ENCODE assay signal across 9 mouse cellular contexts in genomic region chr12:33958241-33959194, GRCm38 (mm10). TPM values are rescaled to one million over a fixed set of nuclear protein-coding genes. Genes with fewer than 3 reads are reported as not detected.
A peak's percentile ranks its signal among the peaks of the same experiment; 100 is the strongest.
DNase-seq lines count a peak whose midpoint lies in the region; ATAC-seq and TF ChIP-seq lines count a peak whose summit lies in the region.
"Had no signal": no experiment of that assay in that cellular context is flagged by ENCODE, and none has a peak within 500 bp of the region (broad histone marks: within the 10 kb centered on the region; RNA-seq: fewer than 3 reads in every experiment).

No protein-coding gene starts in this region.

- no peak for TF ChIP-seq CTCF in E14TG2a.4 (conservative IDR thresholded peaks at IDR 0.05; ENCODE audit: low read length)

- H3K4me3 ChIP-seq in E14TG2a.4 (replicated peaks; ENCODE audit: low read length) = peak overlapping the region; percentile 79
- H3K4me3 ChIP-seq in liver, embryonic 13.5 days (replicated peaks) = peak overlapping the region; percentile 52

- intact Hi-C loops in heart, postnatal 25 days (cut with DNase I) = no loop called here
- intact Hi-C loops in heart, postnatal 10 days (cut with DNase I) = loop anchor here (5.0 to 10.0 kb wide), 2 partner anchors 354 to 699 kb away; no protein-coding TSS in a partner anchor

- no peak overlapping the region for H3K27ac ChIP-seq in liver, embryonic 13.5 days

- H3K9me3 ChIP-seq in E14TG2a.4 (ENCODE audit: low read length) = no peaks in the 10 kb centered on the region
- H3K9me3 ChIP-seq in liver, embryonic 13.5 days (replicated peaks) = no peaks in the 10 kb centered on the region

- H3K36me3 ChIP-seq in E14TG2a.4 (ENCODE audit: insufficient read depth, low read length) = no peaks in the 10 kb centered on the region
- no peaks in the 10 kb centered on the region for H3K36me3 ChIP-seq in liver, embryonic 13.5 days

- WGBS in liver, embryonic 13.5 days (ENCODE audit: insufficient replicate concordance) = under 1% methylated on average over 56 of the region's 56 CpGs

- no peak for ATAC-seq in liver, embryonic 13.5 days (ENCODE audit: low read depth)

- peaks cover 73% of the 10 kb centered on the region for H3K27me3 ChIP-seq in E14TG2a.4 (ENCODE audit: insufficient read depth, low read length)
- peaks cover 92% of the 10 kb centered on the region for H3K27me3 ChIP-seq in liver, embryonic 13.5 days

- H3K4me1 ChIP-seq in E14TG2a.4 (replicated peaks; ENCODE audit: low read depth, low read length) = peaks cover 38% of the 10 kb centered on the region
- H3K4me1 ChIP-seq in liver, embryonic 13.5 days (replicated peaks) = peaks cover 11% of the 10 kb centered on the region; the same call in 1 of the 2 replicates

- H3K4me2 ChIP-seq in liver, embryonic 13.5 days = peak overlapping the region; percentile 60

- peak overlapping the region; percentile 33; the same call in 1 of the 2 replicates for H3K9ac ChIP-seq in liver, embryonic 13.5 days

- DNase-seq in heart, adult 18-20 months = peak; percentile 38 to 50
- DNase-seq in heart, postnatal 25 days (ENCODE audit: low spot score) = no peak
- peak; percentile 60 for DNase-seq in embryo, embryonic 10.5 days (ENCODE audit: low spot score)
- peak; percentile 29 to 38 for DNase-seq in heart, postnatal 10 days
- no peak for DNase-seq in liver, embryonic 13.5 days
- DNase-seq in testis, postnatal 10 days (ENCODE audit: low spot score) = peak; percentile 56
- no peak for DNase-seq in cerebellum, postnatal 4 days (ENCODE audit: low spot score in 2 of 2)

RNA-seq across cellular contexts. Expression of gene Twist1, which starts 1.0 kb away (rescaled TPM):
- total RNA-seq in heart, adult 18-20 months (2021) = 1 to 10 TPM; 1.3 to 2.3 TPM
- total RNA-seq in heart, postnatal 25 days (2021) = 1 to 10 TPM; 1.9 to 2.0 TPM
- 1 to 10 TPM; 3.6 to 4.5 TPM for total RNA-seq in heart, postnatal 10 days (2021)
- polyA plus RNA-seq in liver, embryonic 13.5 days (2015; fragmentation: Nextera tagmentation; extraction: Ambion mirVana) = 0.31 and 0.60 TPM in 2 replicates

RNA-seq across cellular contexts. Expression of gene Ferd3l, which starts 30.3 kb away (rescaled TPM):
- not detected for total RNA-seq in heart, adult 18-20 months (2021)
- not detected for total RNA-seq in heart, postnatal 25 days (2021)
- total RNA-seq in heart, postnatal 10 days (2021) = not detected
- not detected in 2 replicates for polyA plus RNA-seq in liver, embryonic 13.5 days (2015; fragmentation: Nextera tagmentation; extraction: Ambion mirVana)
- total RNA-seq: adrenal gland, adult 18-20 months had no signal

Comparison
In these comparisons a context has a peak if more than half of its experiments do, and no peak if none do; other contexts are left out.
1. DNase-seq: peak in heart, adult 18-20 months (2 of 2), embryo, embryonic 10.5 days (single experiment), heart, postnatal 10 days (2 of 2) and testis, postnatal 10 days (single experiment); none in heart, postnatal 25 days (single experiment), liver, embryonic 13.5 days (single experiment) and cerebellum, postnatal 4 days (0 of 2).